Mouse (Mus musculus) central nervous system, embryonic 11.5 days (tissue): ENCODE measurements around the gene Shroom1. TPM values are rescaled to one million over a fixed set of nuclear protein-coding genes. Genes with fewer than 3 reads are reported as not detected.

ENCODE experiments used
- polyA plus RNA-seq: library from polyadenylated mRNA; depleted of rRNA; stranded (reverse); fragments of >200 nt; gene quantifications from 2 replicates; pipeline ENCODE4 v1.2.3, GENCODE M21; 2012; rRNA removed

Shroom1 gene
- polyA plus RNA-seq, result 2.3 and 2.8 TPM in 2 replicates

GRCm38 (mm10) chr11:53456474-53457371 is at the start of gene Shroom1, which contains the start of gene Gm10447:
Gene Shroom1 (plus strand): TSS chr11:53457205.
Gene Gm10447 (minus strand): TSS chr11:53457110.

GRCm38 (mm10) chr11:53423036-53423435 is 34.0 kb upstream of the Shroom1 start, which contains the start of gene Leap2:
Gene Leap2 (minus strand): TSS chr11:53423170.

GRCm38 (mm10) chr11:53430670-53431346 is 26.2 kb upstream of the Shroom1 start, which contains the start of the genes Uqcrq and Gdf9:
Gene Uqcrq (minus strand): TSS chr11:53430831.
Gene Gdf9 (plus strand): TSS chr11:53431023.

GRCm38 (mm10) chr11:53469968-53470695 is 13.1 kb downstream of the Shroom1 start, which contains the start of gene Gm9837:
Gene Gm9837 (minus strand): TSS chr11:53470479.

GRCm38 (mm10) chr11:53479783-53480301 is 22.8 kb downstream of the Shroom1 start, which contains the start of the genes Gm9945 and Sowaha:
Gene Gm9945 (plus strand): TSS chr11:53480166.
Gene Sowaha (minus strand): TSS chr11:53480274.

Other genes with a start within 250 kb of the Shroom1 start
- 121 and 173 TPM in 2 replicates for gene Hspa4, start 156.7 kb upstream of the Shroom1 start, polyA plus RNA-seq
- 15.5 and 16.6 TPM in 2 replicates for gene Zcchc10, start 132.5 kb upstream of the Shroom1 start, polyA plus RNA-seq
- 33.8 and 49.5 TPM in 2 replicates for gene Aff4, start 106.4 kb upstream of the Shroom1 start, polyA plus RNA-seq
- 0.79 TPM in 1 of 2 replicates, not detected in the other for gene Leap2, start 34.0 kb upstream of the Shroom1 start, polyA plus RNA-seq
- 236 and 255 TPM in 2 replicates for gene Uqcrq, start 26.4 kb upstream of the Shroom1 start, polyA plus RNA-seq
- gene Gdf9, start 26.2 kb upstream of the Shroom1 start, polyA plus RNA-seq, result 0.95 and 1.2 TPM in 2 replicates
- gene Gm10447, start 95 bp upstream of the Shroom1 start, polyA plus RNA-seq, result 0.07 and 0.21 TPM in 2 replicates
- not detected in 2 replicates for gene Gm9837, start 13.3 kb downstream of the Shroom1 start, polyA plus RNA-seq
- gene Gm9945, start 23.0 kb downstream of the Shroom1 start, polyA plus RNA-seq, result not detected in 2 replicates
- 0.23 and 0.27 TPM in 2 replicates for gene Sowaha, start 23.1 kb downstream of the Shroom1 start, polyA plus RNA-seq
- gene Sept8, start 62.1 kb downstream of the Shroom1 start, polyA plus RNA-seq, result 28.8 and 40.5 TPM in 2 replicates
- 50.8 and 69.4 TPM in 2 replicates for gene Kif3a, start 110.2 kb downstream of the Shroom1 start, polyA plus RNA-seq
- 0.11 TPM in 1 of 2 replicates, not detected in the other for gene Il4, start 161.5 kb downstream of the Shroom1 start, polyA plus RNA-seq
- gene Il13, start 177.5 kb downstream of the Shroom1 start, polyA plus RNA-seq, result not detected in 2 replicates